In genomic region chr1:61967807-61968206, GRCm38 (mm10) we compare ENCODE assay signal across 12 mouse cellular contexts.
"Had no signal": no experiment of that assay in that cellular context is flagged by ENCODE, and none has a peak within 500 bp of the region (broad histone marks: within the 10 kb centered on the region; RNA-seq: fewer than 3 reads in every experiment).

No protein-coding gene starts in this region.

- H3K4me1 ChIP-seq: kidney, embryonic 15.5 days; liver, embryonic 13.5 days; megakaryocyte, embryonic 14.5 days; neural tube, embryonic 12.5 days; neural tube, embryonic 15.5 days had no signal

- H3K9ac ChIP-seq: kidney, embryonic 15.5 days; liver, embryonic 13.5 days; neural tube, embryonic 12.5 days; neural tube, embryonic 15.5 days had no signal

- H3K36me3 ChIP-seq: kidney, embryonic 15.5 days; liver, embryonic 13.5 days; neural tube, embryonic 12.5 days; neural tube, embryonic 15.5 days had no signal

- H3K4me2 ChIP-seq: kidney, embryonic 15.5 days; liver, embryonic 13.5 days; neural tube, embryonic 12.5 days; neural tube, embryonic 15.5 days had no signal

- H3K27ac ChIP-seq: kidney, embryonic 15.5 days; left cerebral cortex, adult 2 months; liver, embryonic 13.5 days; neural tube, embryonic 12.5 days; neural tube, embryonic 15.5 days had no signal

- DNase-seq: kidney, adult 11 months; kidney, postnatal 10 days; layer of hippocampus, postnatal 36 days; liver, embryonic 13.5 days; lung, adult 2 months; thymus, adult 18-20 months; thymus, postnatal 36 days had no signal

- H3K27me3 ChIP-seq: kidney, embryonic 15.5 days; liver, embryonic 13.5 days; megakaryocyte, embryonic 14.5 days; neural tube, embryonic 12.5 days; neural tube, embryonic 15.5 days had no signal

- H3K9me3 ChIP-seq: kidney, embryonic 15.5 days; liver, embryonic 13.5 days; megakaryocyte, embryonic 14.5 days; neural tube, embryonic 12.5 days; neural tube, embryonic 15.5 days had no signal

- H3K4me3 ChIP-seq: kidney, embryonic 15.5 days; left cerebral cortex, adult 2 months; liver, embryonic 13.5 days; megakaryocyte, embryonic 14.5 days; neural tube, embryonic 12.5 days; neural tube, embryonic 15.5 days had no signal
